In the genomic region with DNA sequence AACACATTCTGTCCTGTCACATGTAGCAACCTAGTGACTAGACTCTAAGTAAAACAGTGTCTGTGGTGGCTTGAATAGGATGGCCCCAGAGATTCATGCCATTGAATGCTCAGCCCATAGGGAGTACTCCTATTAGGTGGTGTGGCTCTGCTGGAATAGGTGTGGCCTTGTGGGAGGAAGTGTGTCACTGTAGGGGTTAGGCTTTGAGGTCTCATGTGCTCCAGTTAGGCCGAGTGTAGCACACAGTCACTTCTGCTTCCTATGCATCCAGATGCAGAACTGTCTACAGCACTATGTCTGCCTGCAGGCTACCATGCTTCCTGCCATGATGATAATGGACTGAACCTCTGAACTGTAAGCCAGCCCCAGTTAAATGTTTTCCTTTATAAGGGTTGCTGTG, we compare ENCODE assay signal across 18 mouse cellular contexts.
A peak's percentile ranks its signal among the peaks of the same experiment; 100 is the strongest.
DNase-seq lines count a peak whose midpoint lies in the region; ATAC-seq and TF ChIP-seq lines count a peak whose summit lies in the region.
"Had no signal": no experiment of that assay in that cellular context is flagged by ENCODE, and none has a peak within 500 bp of the region (broad histone marks: within the 10 kb centered on the region; RNA-seq: fewer than 3 reads in every experiment).

No protein-coding gene starts in this region.

- H3K27ac ChIP-seq in intestine, postnatal 0 days (ENCODE audit: low read depth, low read length), result no peak overlapping the region
- H3K27ac ChIP-seq: embryonic facial prominence, embryonic 12.5 days; forebrain, embryonic 15.5 days; heart, embryonic 13.5 days; hindbrain, postnatal 0 days; intestine, embryonic 15.5 days had no signal

- peak; percentile 31 for DNase-seq in B cell, adult 2 months
- DNase-seq in MEL-GATA-1-ER (ENCODE audit: extremely low read depth, low read depth), result peak; percentile 8
- peak; percentile 61 for DNase-seq in splenic B cell, adult 2 months (ENCODE audit: low read depth, low spot score)
- DNase-seq in kidney, postnatal 36 days, result no peak
- DNase-seq in urinary bladder, postnatal 10 days (ENCODE audit: low spot score), result no peak
- DNase-seq: adrenal gland, postnatal 10 days; cerebellum, adult 11 months; cerebellum, adult 8-10 months; cerebellum, postnatal 14 days; gastrocnemius, postnatal 10 days; heart, postnatal 36 days had no signal

- no peaks in the 10 kb centered on the region for H3K9me3 ChIP-seq in intestine, postnatal 0 days (ENCODE audit: control insufficient read depth)
- H3K9me3 ChIP-seq: embryonic facial prominence, embryonic 12.5 days; forebrain, embryonic 15.5 days; heart, embryonic 13.5 days; intestine, embryonic 15.5 days had no signal

- H3K27me3 ChIP-seq in splenic B cell, adult 2 months (ENCODE audit: control insufficient read depth, insufficient read depth, low read length, poor library complexity, severe bottlenecking), result no peaks in the 10 kb centered on the region
- H3K27me3 ChIP-seq in intestine, postnatal 0 days (replicated peaks; ENCODE audit: control insufficient read depth, insufficient read depth, low read length), result no peaks in the 10 kb centered on the region
- H3K27me3 ChIP-seq: embryonic facial prominence, embryonic 12.5 days; forebrain, embryonic 15.5 days; heart, embryonic 13.5 days; intestine, embryonic 15.5 days had no signal

- peak; percentile 80 for ATAC-seq in megakaryocyte, adult 5-6 weeks (ENCODE audit: poor library complexity, severe bottlenecking)
- no peak for ATAC-seq in intestine, postnatal 0 days
- ATAC-seq: forebrain, embryonic 15.5 days; hindbrain, postnatal 0 days; intestine, embryonic 15.5 days had no signal

- H3K4me1 ChIP-seq in intestine, postnatal 0 days (replicated peaks; ENCODE audit: control insufficient read depth, insufficient read depth, low read length), result no peaks in the 10 kb centered on the region
- H3K4me1 ChIP-seq: embryonic facial prominence, embryonic 12.5 days; forebrain, embryonic 15.5 days; intestine, embryonic 15.5 days had no signal

- 84% methylated on average over 1 of the region's 1 CpGs for WGBS in intestine, postnatal 0 days

- no peak for TF ChIP-seq CTCF in intestine, postnatal 0 days (IDR thresholded peaks at IDR 0.05; ENCODE audit: low read depth)

- no peak overlapping the region for H3K9ac ChIP-seq in intestine, postnatal 0 days (ENCODE audit: low read depth, low read length)
- H3K9ac ChIP-seq: embryonic facial prominence, embryonic 12.5 days; forebrain, embryonic 15.5 days; heart, embryonic 13.5 days; intestine, embryonic 15.5 days had no signal

- H3K4me3 ChIP-seq in intestine, postnatal 0 days (ENCODE audit: low read depth, low read length), result no peak overlapping the region
- H3K4me3 ChIP-seq: embryonic facial prominence, embryonic 12.5 days; forebrain, embryonic 15.5 days; heart, embryonic 13.5 days; intestine, embryonic 15.5 days had no signal

- no peak overlapping the region for H3K4me2 ChIP-seq in intestine, postnatal 0 days (replicated peaks; ENCODE audit: low read depth)
- H3K4me2 ChIP-seq: embryonic facial prominence, embryonic 12.5 days; forebrain, embryonic 15.5 days; heart, embryonic 13.5 days; intestine, embryonic 15.5 days had no signal

- H3K36me3 ChIP-seq in splenic B cell, adult 2 months (ENCODE audit: control insufficient read depth, insufficient read depth, low read length, poor library complexity, severe bottlenecking), result no peaks in the 10 kb centered on the region
- no peaks in the 10 kb centered on the region for H3K36me3 ChIP-seq in intestine, postnatal 0 days (ENCODE audit: control insufficient read depth, insufficient read depth)
- H3K36me3 ChIP-seq: embryonic facial prominence, embryonic 12.5 days; forebrain, embryonic 15.5 days; heart, embryonic 13.5 days; intestine, embryonic 15.5 days had no signal

Comparison
In these comparisons a context has a peak if more than half of its experiments do, and no peak if none do; other contexts are left out.
1. DNase-seq: peak in B cell, adult 2 months (2 of 2), MEL-GATA-1-ER (single experiment) and splenic B cell, adult 2 months (single experiment); none in kidney, postnatal 36 days (0 of 2) and urinary bladder, postnatal 10 days (single experiment).